Mouse (Mus musculus) heart, embryonic 15.5 days (tissue): ENCODE measurements at regions not wholly inside any gene's neighbourhood (a gene's known extent, or its start where the extent isn't known, plus 50 kb on each side); places are given as distances from the start of the nearest gene placed in this dataset.
"Not testable (repeated sequence)": the region's sequence is repeated elsewhere in the genome, so short reads cannot be mapped to it uniquely, and the experiment has no call there.

Experiments used
- ATAC-seq: fragments of 200-750 bp; cut with Nextera tagmentation; replicated peaks from 2 replicates; pipeline ENCODE4 v1.8.0; 2017; ENCODE audit warnings: low read depth, moderate TSS enrichment; ENCODE audit not compliant: insufficient number of reproducible peaks, insufficient read depth, low FRiP score
- H3K27ac ChIP-seq: fragments of 300-500 bp; sonication (generic); 2 replicates; pipeline ENCODE4 v1.5.1; 2015; ENCODE audit warnings: mild to moderate bottlenecking, inconsistent platforms
- H3K27me3 ChIP-seq: fragments of 300-500 bp; sonication (generic); 2 replicates; pipeline ENCODE4 v1.6.1; 2015; ENCODE audit warnings: inconsistent platforms
- H3K36me3 ChIP-seq: fragments of 300-500 bp; sonication (generic); 2 replicates; pipeline ENCODE4 v1.6.1; 2015; ENCODE audit warnings: mild to moderate bottlenecking, inconsistent platforms
- H3K4me1 ChIP-seq: fragments of 300-500 bp; sonication (generic); replicated peaks from 2 replicates; pipeline ENCODE4 v1.6.1; 2015; ENCODE audit warnings: inconsistent platforms
- H3K4me2 ChIP-seq: fragments of 300-500 bp; sonication (generic); 2 replicates; pipeline ENCODE4 v1.6.1; 2015; ENCODE audit warnings: inconsistent platforms, mild to moderate bottlenecking, moderate library complexity
- H3K4me3 ChIP-seq: fragments of 300-500 bp; sonication (generic); 2 replicates; pipeline ENCODE4 v1.5.1; 2015; ENCODE audit warnings: mild to moderate bottlenecking, inconsistent platforms
- H3K9ac ChIP-seq: fragments of 300-500 bp; sonication (generic); 2 replicates; pipeline ENCODE4 v1.6.1; 2015; ENCODE audit warnings: mild to moderate bottlenecking, inconsistent platforms
- H3K9me3 ChIP-seq: fragments of 300-500 bp; sonication (generic); replicated peaks from 2 replicates; pipeline ENCODE4 v1.6.1; 2016; ENCODE audit warnings: inconsistent platforms
- WGBS: fragments of 180-500 bp; shearing (Covaris S2); methylation state at CpG from one replicate; pipeline ENCODE4 v1.1.7; 2015; ENCODE audit warnings: mixed read lengths; 5-methylcytosine and 5-hydroxymethylcytosine counted together

DNA sequence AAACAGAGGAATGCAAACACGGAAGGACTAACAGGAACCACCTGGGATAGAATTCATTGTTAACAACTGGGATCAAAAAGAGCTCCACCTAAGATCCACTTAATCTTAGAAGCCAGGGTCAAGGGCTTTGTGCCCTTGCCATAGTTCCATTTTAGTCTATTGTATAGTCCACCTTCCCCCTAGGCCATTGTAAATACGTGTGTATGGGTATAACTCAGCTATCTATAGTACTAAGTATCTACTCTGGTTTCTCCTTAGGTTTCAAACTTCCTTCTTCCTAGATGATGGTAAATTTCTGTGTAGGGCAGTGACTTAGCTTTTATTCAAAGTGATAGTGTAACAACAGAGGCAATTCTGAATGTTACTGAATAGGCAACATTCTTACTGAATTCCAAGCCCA, 57.3 kb upstream of the Cobl start:
- not testable (repeated sequence) for H3K36me3 ChIP-seq
- 74% methylated on average over 2 of the region's 2 CpGs for WGBS

DNA sequence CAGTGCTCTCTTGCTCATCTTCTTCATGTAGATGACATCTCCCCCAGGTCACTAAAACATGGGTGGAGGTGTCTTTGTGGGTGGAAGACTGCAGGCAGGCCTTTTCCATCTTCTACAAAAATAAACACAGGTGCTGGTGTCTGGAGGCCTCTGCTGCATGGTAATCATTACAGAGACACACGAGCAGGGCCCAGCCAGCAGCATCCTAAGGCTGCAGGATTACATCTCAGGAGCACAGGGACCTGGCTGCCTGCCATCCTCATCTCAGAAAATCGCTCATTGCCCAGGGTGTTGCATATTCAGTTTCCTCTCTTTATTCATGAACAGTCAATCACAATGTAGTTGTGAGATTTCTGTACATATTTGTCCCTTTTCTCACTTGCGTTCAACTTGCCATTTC, 56.5 kb upstream of the Cobl start:
- H3K4me1 ChIP-seq: no peaks in the 10 kb centered on the region
- no peaks in the 10 kb centered on the region for H3K36me3 ChIP-seq
- H3K9me3 ChIP-seq: no peaks in the 10 kb centered on the region
- no peak overlapping the region for H3K4me2 ChIP-seq
- no peak overlapping the region for H3K27ac ChIP-seq
- WGBS: 48% methylated on average over 3 of the region's 3 CpGs
- no peak overlapping the region for H3K9ac ChIP-seq
- no peak for ATAC-seq
- no peaks in the 10 kb centered on the region for H3K27me3 ChIP-seq
- H3K4me3 ChIP-seq: no peak overlapping the region

More for the DNA sequence above, 57.3 kb upstream of the Cobl start:
- H3K27me3 ChIP-seq, ATAC-seq, H3K4me2 ChIP-seq, H3K4me1 ChIP-seq, H3K27ac ChIP-seq, H3K4me3 ChIP-seq, H3K9me3 ChIP-seq, H3K9ac ChIP-seq: not testable (repeated sequence)

DNA sequence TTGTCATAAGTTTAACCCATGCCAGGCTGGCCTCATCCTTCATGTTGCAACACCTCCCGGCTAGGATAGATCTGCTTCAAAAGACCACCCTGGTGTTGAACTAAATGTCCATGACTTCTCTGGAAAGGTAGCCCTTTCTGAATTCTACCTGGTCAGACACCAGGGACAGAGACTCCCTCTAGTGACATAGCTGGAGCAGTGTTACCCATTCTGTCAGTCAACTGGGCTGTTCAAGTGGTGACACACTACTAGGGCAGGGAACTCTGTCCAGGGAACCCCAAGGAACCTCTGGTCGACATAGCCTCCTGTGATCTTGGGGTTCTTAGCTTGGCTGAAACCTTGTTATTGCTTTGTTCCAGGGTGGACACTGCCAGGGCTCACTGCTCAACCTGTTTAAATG, 51.6 kb upstream of the Cobl start:
- ATAC-seq: no peak
- Histone ChIP-seq H3K4me2 (no peak overlapping the region), H3K36me3 (no peaks in the 10 kb centered on the region), H3K27me3 (no peaks in the 10 kb centered on the region), H3K9ac (no peak overlapping the region), H3K9me3 (no peaks in the 10 kb centered on the region), H3K4me1 (no peaks in the 10 kb centered on the region), H3K27ac (no peak overlapping the region), H3K4me3 (no peak overlapping the region)
- 78% methylated on average over 2 of the region's 2 CpGs for WGBS
